Mouse (Mus musculus) testis, postnatal 10 days (tissue): Measurements from ENCODE around the gene Ear2.
"Not testable (repeated sequence)": the region's sequence is repeated elsewhere in the genome, so short reads cannot be mapped to it uniquely, and the experiment has no call there.

Source experiments
- DNase-seq: peaks from one replicate; pipeline ENCODE4 v3.0.0; 2021; ENCODE audit warnings: low spot score

The Ear2 gene

GRCm38 (mm10) chr14:44102354-44102753, at the start of gene Ear2:
TSS of gene Ear2 (plus strand) at chr14:44102654.
- not testable (repeated sequence) for DNase-seq

- DNase-seq, result not testable (repeated sequence)
These were observed 34.6 kb upstream of the Ear2 start for GRCm38 (mm10) chr14:44067879-44068278.

- not testable (repeated sequence) for DNase-seq
These were observed 31.9 kb upstream of the Ear2 start for GRCm38 (mm10) chr14:44070595-44070994.

- not testable (repeated sequence) for DNase-seq
These were observed 24.6 kb upstream of the Ear2 start for GRCm38 (mm10) chr14:44077785-44078341.

- DNase-seq, result not testable (repeated sequence)
These were observed 15.9 kb upstream of the Ear2 start for GRCm38 (mm10) chr14:44086588-44086987.

GRCm38 (mm10) chr14:44087535-44087934, 14.9 kb upstream of the Ear2 start:
- DNase-seq, result not testable (repeated sequence)

GRCm38 (mm10) chr14:44091524-44091923, 10.9 kb upstream of the Ear2 start:
- DNase-seq, result not testable (repeated sequence)

- DNase-seq, result not testable (repeated sequence)
These were observed 8.0 kb upstream of the Ear2 start for GRCm38 (mm10) chr14:44094445-44094844.

GRCm38 (mm10) chr14:44100030-44100429, 2.4 kb upstream of the Ear2 start:
- DNase-seq, result not testable (repeated sequence)

GRCm38 (mm10) chr14:44110981-44111380, 8.5 kb downstream of the Ear2 start:
- DNase-seq, result no peak

- DNase-seq, result not testable (repeated sequence)
These were observed 21.1 kb downstream of the Ear2 start, which contains the start of gene Gm3327 for GRCm38 (mm10) chr14:44123551-44123950. TSS of gene Gm3327 (plus strand) at chr14:44123851.
